Mouse (Mus musculus): ENCODE data around the gene Duxbl3.

DNA sequence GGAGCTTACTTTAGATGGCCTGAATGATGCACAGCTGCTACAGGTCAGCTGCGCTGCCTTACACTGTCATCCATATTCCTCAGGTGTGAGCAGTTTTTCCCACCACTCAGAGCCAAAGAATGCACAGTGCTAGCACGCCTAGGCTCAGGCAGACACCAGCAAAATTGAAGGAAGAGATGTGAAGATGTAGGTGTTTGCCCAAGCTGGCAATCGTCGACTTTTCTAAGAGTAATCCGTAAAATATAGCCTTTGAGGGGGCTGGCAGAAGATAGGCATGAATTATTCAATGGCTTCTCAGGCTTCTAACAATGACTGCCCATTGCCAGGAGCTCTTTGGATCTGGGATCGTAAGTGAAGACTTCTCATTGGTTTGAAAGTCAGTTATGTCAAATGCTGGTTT is 51.1 kb downstream of the Duxbl3 start:
- no peak for TF ChIP-seq HCFC1 (IDR thresholded peaks at IDR 0.05; ENCODE audit: borderline replicate concordance, insufficient read depth, low read length)
- no peak for TF ChIP-seq MAFK (IDR thresholded peaks at IDR 0.05; ENCODE audit: insufficient read depth, low read depth, low read length)
- TF ChIP-seq ZC3H11A (IDR thresholded peaks at IDR 0.05; ENCODE audit: borderline replicate concordance, low read depth, low read length), result no peak
- TF ChIP-seq ZNF384 (IDR thresholded peaks at IDR 0.05; ENCODE audit: low read depth, low read length), result no peak

Data from ES-E14 (cell line).